Mouse (Mus musculus): Measurements from ENCODE around the gene Wfikkn2.

DNA sequence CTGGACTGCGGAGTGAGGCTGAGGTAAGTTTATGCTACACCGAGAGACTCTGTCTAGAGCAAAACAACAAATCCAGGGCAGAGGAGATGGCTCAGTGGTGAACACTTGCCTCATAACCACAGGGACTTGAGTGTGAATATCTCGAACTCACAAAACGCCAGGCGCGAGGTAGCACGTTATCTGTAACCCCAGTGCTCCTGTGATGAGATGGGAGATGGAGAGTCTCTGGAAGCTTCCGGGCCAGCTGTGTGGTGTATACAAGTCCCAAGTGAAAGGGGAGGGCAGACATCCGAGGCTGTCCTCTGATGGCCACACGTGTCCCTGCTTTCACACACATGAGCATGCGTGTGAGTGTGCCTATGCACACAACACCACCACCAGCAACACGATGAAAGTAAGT lies 11.4 kb downstream of the Wfikkn2 start:
- TF ChIP-seq GATA1 (IDR thresholded peaks at IDR 0.05; ENCODE audit: borderline replicate concordance, low read length), result no peak
- TF ChIP-seq FLI1 (IDR thresholded peaks at IDR 0.05; ENCODE audit: low read length), result no peak
